Mouse (Mus musculus): ENCODE data around the gene Hist1h2af.
"Not testable (repeated sequence)": the region's sequence is repeated elsewhere in the genome, so short reads cannot be mapped to it uniquely, and the experiment has no call there.

Hist1h2af gene

DNA sequence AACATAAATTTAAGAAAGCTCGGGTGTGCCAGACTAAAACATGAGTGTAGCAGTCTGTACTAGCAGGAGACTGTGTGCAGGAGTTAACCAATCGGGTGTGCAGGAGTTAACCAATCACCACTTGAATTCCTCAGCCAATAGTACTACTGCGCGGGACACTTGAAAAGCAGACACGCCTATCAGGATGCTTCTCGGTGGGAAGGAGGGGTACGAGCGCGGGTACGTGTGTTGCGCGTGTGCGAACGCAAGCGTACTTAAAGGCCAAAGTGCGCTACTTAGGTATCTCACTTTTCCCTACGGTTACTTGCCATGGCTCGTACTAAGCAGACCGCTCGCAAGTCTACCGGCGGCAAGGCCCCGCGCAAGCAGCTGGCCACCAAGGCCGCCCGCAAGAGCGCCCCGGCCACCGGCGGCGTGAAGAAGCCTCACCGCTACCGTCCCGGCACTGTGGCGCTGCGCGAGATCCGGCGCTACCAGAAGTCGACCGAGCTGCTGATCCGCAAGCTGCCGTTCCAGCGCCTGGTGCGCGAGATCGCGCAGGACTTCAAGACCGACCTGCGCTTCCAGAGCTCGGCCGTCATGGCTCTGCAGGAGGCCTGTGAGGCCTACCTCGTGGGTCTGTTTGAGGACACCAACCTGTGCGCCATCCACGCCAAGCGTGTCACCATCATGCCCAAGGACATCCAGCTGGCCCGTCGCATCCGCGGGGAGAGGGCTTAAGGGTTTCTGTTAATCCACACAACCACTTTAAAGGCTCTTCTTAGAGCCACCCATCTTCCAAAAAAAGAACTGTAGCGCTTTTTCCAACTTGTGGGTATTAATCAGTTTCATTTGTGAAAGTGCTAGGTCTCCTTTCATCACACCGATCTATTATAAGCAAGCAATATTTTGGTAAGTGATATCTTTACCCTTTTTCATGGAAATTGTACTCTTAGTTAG lies 1.7 kb downstream of the Hist1h2af start, which contains the start of gene Hist1h3g:
TSS of gene Hist1h3g (plus strand) at position 286 of the 939 bp plus-strand sequence.
- peak; percentile 78 for DNase-seq (ENCODE audit: low spot score)

DNA sequence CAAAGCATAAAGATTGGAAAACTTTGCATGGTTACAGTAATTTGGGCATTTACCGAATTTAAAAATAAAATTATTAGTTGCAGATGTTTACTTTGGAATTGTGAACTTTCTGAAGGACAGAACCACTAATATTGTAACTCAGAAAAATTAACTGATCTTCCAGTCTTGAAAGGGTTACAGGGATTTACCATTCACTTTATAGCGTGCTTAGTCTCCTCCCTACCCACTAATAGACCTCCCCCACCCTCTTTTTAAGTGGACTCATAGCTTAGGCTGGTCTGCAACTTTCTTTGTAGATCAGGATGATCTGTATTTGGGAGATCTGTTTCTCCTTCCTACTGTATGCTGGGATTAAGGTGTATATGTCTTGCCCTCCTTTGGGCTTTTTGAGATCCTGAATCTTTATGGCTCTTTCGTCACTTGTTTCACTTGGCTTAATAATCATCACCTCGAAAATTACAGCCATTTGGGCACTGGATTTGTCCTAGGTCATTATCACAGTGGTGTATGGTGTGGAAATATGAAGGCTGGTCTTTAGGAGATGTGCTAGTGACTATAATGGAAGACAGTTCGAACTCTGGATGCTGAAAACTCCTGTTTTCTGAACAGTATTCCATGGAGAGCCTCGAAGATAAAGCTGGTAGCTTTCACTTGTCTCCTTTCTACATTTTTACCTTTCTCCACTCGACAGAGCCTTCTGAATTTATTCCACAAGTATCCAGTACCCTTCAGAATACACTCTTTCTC lies 2.5 kb downstream of the Hist1h2af start:
- DNase-seq (ENCODE audit: low spot score) = no peak

DNA sequence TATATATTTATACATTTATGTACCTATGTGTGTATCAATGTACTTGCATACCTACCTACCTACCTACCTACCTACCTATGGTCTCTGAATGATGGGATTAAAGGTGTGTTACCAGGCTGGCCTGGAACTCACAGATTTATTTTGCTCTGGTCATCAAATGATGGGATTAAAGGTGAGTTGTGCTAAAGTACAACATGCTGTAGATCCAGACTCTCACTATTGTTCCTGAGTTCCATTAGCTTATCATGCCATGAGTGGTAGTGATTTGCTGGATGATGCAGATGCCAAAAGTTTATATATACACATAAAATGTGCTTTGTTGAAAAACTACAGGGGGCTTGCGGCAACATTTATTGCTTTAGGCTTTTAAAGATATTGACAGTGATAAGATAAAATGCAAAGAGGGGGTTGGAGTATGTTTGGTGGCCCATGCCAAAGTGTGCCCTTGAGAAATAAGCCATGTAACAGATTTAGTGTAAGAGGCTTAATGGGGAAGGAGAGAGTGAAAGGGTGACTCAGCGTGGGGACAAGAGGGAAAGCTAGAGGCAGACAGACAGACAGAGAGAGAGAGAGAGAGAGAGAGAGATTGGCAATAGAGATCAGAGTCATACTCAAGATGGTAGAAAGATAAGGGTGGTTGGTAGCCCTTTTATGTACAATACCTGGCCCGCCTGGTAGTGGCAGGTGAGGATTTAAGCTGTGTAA lies 3.5 kb downstream of the Hist1h2af start:
- DNase-seq (ENCODE audit: low spot score) = no peak

GRCm38 (mm10) chr13:23538249-23538648 lies 4.5 kb downstream of the Hist1h2af start:
- no peak for DNase-seq (ENCODE audit: low spot score)

GRCm38 (mm10) chr13:23539821-23540220 lies 6.1 kb downstream of the Hist1h2af start:
- not testable (repeated sequence) for DNase-seq (ENCODE audit: low spot score)

- DNase-seq (ENCODE audit: low spot score) = no peak
These were observed 7.8 kb downstream of the Hist1h2af start for GRCm38 (mm10) chr13:23541497-23541896.

- not testable (repeated sequence) for DNase-seq (ENCODE audit: low spot score)
These were observed 8.7 kb downstream of the Hist1h2af start for GRCm38 (mm10) chr13:23542225-23542980.

GRCm38 (mm10) chr13:23542999-23543607 lies 9.4 kb downstream of the Hist1h2af start, which contains the start of gene Hist1h2bh:
Gene Hist1h2bh (minus strand): TSS chr13:23543392.
- not testable (repeated sequence) for DNase-seq (ENCODE audit: low spot score)

GRCm38 (mm10) chr13:23543965-23544786 lies 10.5 kb downstream of the Hist1h2af start, which contains the start of gene Hist1h3f:
Gene Hist1h3f (plus strand): TSS chr13:23544052.
- DNase-seq (ENCODE audit: low spot score) = no peak

DNA sequence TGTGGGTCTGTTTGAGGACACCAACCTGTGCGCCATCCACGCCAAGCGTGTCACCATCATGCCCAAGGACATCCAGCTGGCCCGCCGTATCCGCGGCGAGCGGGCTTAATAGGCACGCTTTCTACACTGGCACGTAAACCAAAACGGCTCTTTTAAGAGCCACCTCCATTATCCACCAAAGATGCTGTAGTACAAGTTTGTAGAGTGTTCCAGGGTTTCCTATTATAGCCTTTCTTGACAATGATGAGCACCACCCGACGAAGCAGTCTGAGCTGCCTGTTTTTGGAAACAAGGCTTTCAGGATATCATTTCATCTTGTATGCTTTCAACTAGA lies 11.0 kb downstream of the Hist1h2af start:
- not testable (repeated sequence) for DNase-seq (ENCODE audit: low spot score)

DNA sequence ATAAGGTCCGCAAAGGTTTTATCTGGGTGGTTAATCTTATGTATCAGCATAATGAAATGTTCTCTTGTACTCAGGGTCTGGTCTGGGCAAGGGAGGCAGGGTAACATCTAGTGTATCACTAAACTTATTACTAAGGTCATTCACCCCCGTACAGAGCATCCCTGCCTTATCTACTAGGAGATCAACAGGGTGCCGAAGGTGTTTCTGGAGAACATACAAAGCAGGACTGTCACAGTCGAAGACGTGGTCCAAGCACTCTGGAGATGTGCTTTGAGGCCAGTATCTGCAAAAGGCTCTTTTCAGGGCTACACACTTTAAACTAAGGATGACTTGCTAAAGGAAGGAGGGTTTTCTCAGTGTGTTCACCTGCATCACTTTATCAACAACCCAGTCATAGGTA lies 13.0 kb downstream of the Hist1h2af start:
- DNase-seq (ENCODE audit: low spot score) = no peak

- DNase-seq (ENCODE audit: low spot score) = no peak
These were observed 17.0 kb downstream of the Hist1h2af start for GRCm38 (mm10) chr13:23550761-23551145.

DNA sequence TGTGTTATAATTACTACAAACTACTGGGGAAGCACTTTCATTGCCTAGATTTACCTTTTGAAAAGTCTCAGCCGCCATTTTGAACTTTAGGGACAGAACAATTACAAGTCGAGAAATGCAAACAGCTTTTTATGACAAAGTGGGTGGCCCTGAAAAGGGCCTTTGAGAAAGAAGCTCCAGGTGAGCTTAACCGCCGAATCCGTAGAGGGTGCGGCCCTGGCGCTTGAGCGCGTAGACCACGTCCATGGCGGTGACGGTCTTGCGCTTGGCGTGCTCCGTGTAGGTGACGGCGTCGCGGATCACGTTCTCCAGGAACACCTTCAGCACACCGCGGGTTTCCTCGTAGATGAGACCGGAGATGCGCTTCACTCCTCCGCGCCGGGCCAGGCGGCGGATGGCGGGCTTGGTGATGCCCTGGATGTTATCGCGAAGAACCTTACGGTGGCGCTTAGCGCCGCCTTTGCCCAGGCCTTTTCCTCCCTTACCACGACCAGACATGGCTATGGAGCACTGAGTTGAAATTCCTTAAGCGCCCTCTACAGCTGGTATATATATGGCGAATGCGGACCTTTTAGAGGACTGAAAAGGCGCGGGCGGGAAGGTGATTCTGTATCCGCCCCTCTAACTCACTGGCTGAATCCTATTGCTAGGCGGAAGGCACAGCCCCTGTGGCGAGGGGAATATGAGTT lies 17.6 kb downstream of the Hist1h2af start, which contains the start of gene Hist1h4f:
TSS of gene Hist1h4f (minus strand) at position 503 of the 689 bp plus-strand sequence.
- peak; percentile 83 for DNase-seq (ENCODE audit: low spot score)

GRCm38 (mm10) chr13:23551931-23552914 lies 18.5 kb downstream of the Hist1h2af start:
- DNase-seq (ENCODE audit: low spot score) = no peak

- no peak for DNase-seq (ENCODE audit: low spot score)
These were observed 19.3 kb downstream of the Hist1h2af start, which contains the start of gene Hist1h1d for GRCm38 (mm10) chr13:23552962-23553361. Gene Hist1h1d (plus strand): TSS chr13:23553262.

DNA sequence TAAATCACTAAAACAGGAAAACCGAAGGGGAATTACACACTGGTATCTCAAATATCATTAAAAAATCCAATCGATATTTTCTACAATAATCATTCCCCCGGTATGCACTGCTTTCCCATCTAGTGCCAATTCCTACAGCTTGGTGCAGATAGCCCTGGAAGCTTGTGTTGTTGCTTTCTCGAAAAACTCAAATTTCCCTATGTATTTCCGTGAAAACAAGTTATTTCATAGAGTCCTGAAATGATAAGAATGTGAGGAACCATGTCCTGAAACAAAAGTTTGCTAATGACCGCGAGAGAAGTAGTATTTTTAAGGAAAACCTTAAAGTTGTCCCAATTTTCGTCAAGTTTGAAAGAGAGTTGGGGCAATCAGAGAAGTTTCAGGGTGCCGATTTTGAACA lies 20.7 kb downstream of the Hist1h2af start:
- DNase-seq (ENCODE audit: low spot score) = no peak

DNA sequence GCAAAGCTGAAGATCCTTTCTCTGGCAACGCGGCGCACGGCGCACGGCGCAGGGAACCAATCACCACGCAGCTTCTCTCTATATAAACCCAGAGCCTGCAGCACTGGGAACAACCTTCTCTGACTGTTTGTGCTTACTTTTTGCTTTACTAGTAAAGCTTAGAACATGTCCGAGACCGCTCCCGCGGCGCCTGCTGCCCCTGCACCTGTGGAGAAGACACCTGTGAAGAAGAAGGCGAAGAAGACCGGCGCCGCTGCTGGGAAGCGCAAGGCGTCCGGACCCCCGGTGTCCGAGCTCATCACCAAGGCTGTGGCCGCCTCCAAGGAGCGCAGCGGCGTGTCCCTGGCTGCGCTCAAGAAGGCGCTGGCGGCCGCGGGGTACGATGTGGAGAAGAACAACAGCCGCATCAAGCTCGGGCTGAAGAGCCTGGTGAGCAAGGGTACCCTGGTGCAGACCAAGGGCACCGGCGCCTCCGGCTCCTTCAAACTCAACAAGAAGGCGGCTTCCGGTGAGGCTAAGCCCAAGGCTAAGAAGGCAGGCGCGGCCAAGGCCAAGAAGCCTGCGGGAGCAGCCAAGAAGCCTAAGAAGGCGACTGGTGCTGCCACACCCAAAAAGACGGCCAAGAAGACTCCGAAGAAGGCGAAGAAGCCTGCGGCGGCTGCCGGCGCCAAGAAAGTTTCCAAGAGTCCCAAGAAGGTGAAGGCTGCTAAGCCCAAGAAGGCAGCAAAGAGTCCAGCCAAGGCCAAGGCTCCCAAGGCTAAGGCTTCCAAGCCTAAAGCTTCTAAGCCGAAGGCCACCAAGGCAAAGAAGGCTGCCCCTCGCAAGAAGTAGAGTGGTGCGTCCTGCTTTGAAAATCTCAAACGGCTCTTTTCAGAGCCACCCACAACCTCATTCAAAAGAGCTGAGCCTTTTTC lies 21.5 kb downstream of the Hist1h2af start:
- DNase-seq (ENCODE audit: low spot score) = peak; percentile 66
